Mouse (Mus musculus): ENCODE results near the gene Tpd52l1.
"Not testable (repeated sequence)": the region's sequence is repeated elsewhere in the genome, so short reads cannot be mapped to it uniquely, and the experiment has no call there.

Gene Tpd52l1

GRCm38 (mm10) chr10:31445291-31446124 lies at the start of gene Tpd52l1:
Gene Tpd52l1 (minus strand): TSS chr10:31445958.
- DNase-seq (ENCODE audit: low spot score in 2 of 2), result peak; percentile 66 to 78

- DNase-seq (ENCODE audit: low spot score in 2 of 2), result no peak
Measured at GRCm38 (mm10) chr10:31494296-31494695, 48.5 kb upstream of the Tpd52l1 start.

GRCm38 (mm10) chr10:31467043-31467898 lies 21.5 kb upstream of the Tpd52l1 start:
- no peak for DNase-seq (ENCODE audit: low spot score in 2 of 2)

- DNase-seq (ENCODE audit: low spot score in 2 of 2), result no peak
Measured at GRCm38 (mm10) chr10:31465840-31466541, 20.2 kb upstream of the Tpd52l1 start.

- no peak for DNase-seq (ENCODE audit: low spot score in 2 of 2)
Measured at GRCm38 (mm10) chr10:31465424-31465823, 19.7 kb upstream of the Tpd52l1 start.

GRCm38 (mm10) chr10:31463044-31463443 lies 17.3 kb upstream of the Tpd52l1 start:
- no peak for DNase-seq (ENCODE audit: low spot score in 2 of 2)

GRCm38 (mm10) chr10:31456806-31457205 lies 11.0 kb upstream of the Tpd52l1 start:
- DNase-seq (ENCODE audit: low spot score in 2 of 2), result no peak

- DNase-seq (ENCODE audit: low spot score in 2 of 2), result no peak
Measured at GRCm38 (mm10) chr10:31447083-31447482, 1.3 kb upstream of the Tpd52l1 start.

- no peak for DNase-seq (ENCODE audit: low spot score in 2 of 2)
Measured at GRCm38 (mm10) chr10:31444206-31444605, 1.6 kb downstream of the Tpd52l1 start.

- no peak for DNase-seq (ENCODE audit: low spot score in 2 of 2)
Measured at GRCm38 (mm10) chr10:31441491-31441890, 4.3 kb downstream of the Tpd52l1 start.

GRCm38 (mm10) chr10:31436047-31436446 lies 9.7 kb downstream of the Tpd52l1 start:
- DNase-seq (ENCODE audit: low spot score in 2 of 2), result no peak

- DNase-seq (ENCODE audit: low spot score in 2 of 2), result no peak
Measured at GRCm38 (mm10) chr10:31417956-31418355, 27.8 kb downstream of the Tpd52l1 start.

- no peak for DNase-seq (ENCODE audit: low spot score in 2 of 2)
Measured at GRCm38 (mm10) chr10:31392990-31393389, 52.8 kb downstream of the Tpd52l1 start.

GRCm38 (mm10) chr10:31390777-31391395 lies 54.9 kb downstream of the Tpd52l1 start:
- DNase-seq (ENCODE audit: low spot score in 2 of 2), result no peak

GRCm38 (mm10) chr10:31388566-31388965 lies 57.2 kb downstream of the Tpd52l1 start:
- DNase-seq (ENCODE audit: low spot score in 2 of 2), result not testable (repeated sequence)

GRCm38 (mm10) chr10:31370200-31370599 lies 75.6 kb downstream of the Tpd52l1 start:
- DNase-seq (ENCODE audit: low spot score in 2 of 2), result not testable (repeated sequence)

- DNase-seq (ENCODE audit: low spot score in 2 of 2), result no peak
Measured at GRCm38 (mm10) chr10:31359749-31360148, 86.0 kb downstream of the Tpd52l1 start.

GRCm38 (mm10) chr10:31354886-31355461 lies 90.8 kb downstream of the Tpd52l1 start:
- no peak for DNase-seq (ENCODE audit: low spot score in 2 of 2)

- DNase-seq (ENCODE audit: low spot score in 2 of 2), result no peak
Measured at GRCm38 (mm10) chr10:31354141-31354540, 91.6 kb downstream of the Tpd52l1 start.

GRCm38 (mm10) chr10:31352845-31353427 lies 92.8 kb downstream of the Tpd52l1 start:
- no peak for DNase-seq (ENCODE audit: low spot score in 2 of 2)

GRCm38 (mm10) chr10:31351056-31351455 lies 94.7 kb downstream of the Tpd52l1 start:
- no peak for DNase-seq (ENCODE audit: low spot score in 2 of 2)
